Mouse (Mus musculus) ovary, adult 2 months (tissue): ENCODE results near the gene Gm13279. TPM values are rescaled to one million over a fixed set of nuclear protein-coding genes. Genes with fewer than 3 reads are reported as not detected.

ENCODE experiments used
- polyA plus RNA-seq: library from polyadenylated mRNA; depleted of rRNA; stranded (reverse); fragments of >200 nt; gene quantifications from 2 replicates; pipeline ENCODE4 v1.2.3, GENCODE M21; 2012; rRNA removed

The Gm13279 gene
- not detected in 2 replicates for polyA plus RNA-seq

DNA sequence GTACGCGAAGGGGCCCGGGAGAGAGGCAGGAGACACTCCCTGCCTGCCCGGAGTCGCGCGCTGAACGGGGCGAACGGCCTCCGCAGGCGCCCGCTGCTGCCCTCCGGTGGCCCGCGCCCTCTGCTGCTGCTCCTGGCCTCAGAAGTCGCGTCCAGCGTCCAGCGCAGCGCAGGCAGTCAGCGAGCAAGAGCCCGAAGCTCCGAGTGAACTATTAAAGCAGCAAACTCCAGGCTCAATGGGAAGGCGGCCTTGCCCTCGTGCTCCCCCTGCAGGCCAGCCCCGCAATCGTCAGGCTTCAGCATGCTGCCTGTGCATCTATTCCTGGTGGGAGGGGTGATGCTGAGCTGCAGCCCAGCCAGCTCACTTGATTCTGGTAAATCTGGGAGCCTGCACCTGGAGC lies at the start of gene Gm13279:
TSS of gene Gm13279 (plus strand) at position 301 of the 400 bp plus-strand sequence.

DNA sequence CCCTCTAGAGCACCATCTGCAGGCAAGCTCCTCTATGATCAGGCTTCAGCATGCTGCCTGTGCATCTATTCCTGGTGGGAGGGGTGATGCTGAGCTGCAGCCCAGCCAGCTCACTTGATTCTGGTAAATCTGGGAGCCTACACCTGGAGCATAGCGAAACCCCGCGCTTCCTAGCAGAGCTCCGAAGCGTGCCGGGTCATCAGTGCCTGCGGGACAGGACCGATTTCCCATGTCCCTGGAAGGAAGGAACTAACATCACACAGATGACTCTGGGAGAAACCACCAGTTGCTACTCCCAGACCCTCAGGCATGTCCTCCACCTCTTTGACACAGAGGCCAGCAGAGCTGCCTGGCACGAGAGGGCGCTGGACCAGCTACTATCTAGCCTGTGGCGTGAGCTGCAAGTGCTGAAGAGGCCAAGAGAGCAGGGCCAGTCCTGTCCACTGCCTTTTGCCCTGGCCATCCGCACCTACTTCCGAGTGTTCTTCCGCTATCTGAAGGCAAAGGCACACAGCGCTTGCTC lies 42.3 kb upstream of the Gm13279 start, which contains the start of gene Gm13271:
TSS of gene Gm13271 (plus strand) at position 51 of the 523 bp plus-strand sequence.

DNA sequence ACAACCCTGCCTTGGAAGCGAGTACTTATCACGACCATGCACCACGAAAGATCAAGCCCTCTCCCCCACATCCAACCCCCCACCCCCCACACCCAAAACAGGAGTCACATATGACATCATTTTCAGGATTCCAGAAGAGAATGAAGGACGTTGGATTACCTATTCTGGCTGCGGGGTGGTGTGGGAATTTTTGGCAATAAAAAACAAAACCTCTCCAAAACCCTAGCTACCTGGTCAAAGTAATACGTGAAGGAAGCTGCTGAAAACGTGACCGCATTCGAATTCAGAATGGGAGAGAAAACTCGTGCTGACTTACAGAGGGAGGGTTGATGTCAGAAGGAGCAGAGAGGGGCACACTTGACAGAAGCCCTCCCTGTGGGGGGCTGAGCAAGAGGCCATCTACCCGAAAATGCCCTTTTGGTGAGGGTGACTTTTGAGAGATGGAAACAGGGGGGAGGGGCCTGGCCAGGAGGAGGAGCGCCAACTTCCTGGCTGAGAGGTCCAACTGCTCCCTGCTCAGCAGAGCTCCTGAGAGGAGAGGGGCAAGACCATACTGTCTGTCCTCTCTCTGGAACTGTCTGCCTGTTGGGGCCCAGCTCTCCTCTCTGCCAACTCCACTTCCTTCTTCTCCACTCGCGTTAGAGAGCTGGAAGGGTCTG lies 37.5 kb upstream of the Gm13279 start, which contains the start of gene Gm13283:
TSS of gene Gm13283 (plus strand) at position 510 of the 659 bp plus-strand sequence.

DNA sequence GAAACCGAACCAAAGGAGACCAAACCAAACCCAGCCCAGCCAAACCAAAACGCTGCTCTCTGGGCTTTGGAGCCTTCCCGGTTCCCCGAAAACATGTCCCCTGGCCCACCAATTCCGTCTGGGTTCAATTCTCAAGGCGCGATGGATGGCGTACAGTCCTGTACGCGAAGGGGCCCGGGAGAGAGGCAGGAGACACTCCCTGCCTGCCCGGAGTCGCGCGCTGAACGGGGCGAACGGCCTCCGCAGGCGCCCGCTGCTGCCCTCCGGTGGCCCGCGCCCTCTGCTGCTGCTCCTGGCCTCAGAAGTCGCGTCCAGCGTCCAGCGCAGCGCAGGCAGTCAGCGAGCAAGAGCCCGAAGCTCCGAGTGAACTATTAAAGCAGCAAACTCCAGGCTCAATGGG lies 23.7 kb upstream of the Gm13279 start, which contains the start of gene Gm13290:
TSS of gene Gm13290 (plus strand) at position 301 of the 400 bp plus-strand sequence.

DNA sequence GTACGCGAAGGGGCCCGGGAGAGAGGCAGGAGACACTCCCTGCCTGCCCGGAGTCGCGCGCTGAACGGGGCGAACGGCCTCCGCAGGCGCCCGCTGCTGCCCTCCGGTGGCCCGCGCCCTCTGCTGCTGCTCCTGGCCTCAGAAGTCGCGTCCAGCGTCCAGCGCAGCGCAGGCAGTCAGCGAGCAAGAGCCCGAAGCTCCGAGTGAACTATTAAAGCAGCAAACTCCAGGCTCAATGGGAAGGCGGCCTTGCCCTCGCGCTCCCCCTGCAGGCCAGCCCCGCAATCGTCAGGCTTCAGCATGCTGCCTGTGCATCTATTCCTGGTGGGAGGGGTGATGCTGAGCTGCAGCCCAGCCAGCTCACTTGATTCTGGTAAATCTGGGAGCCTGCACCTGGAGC lies 20.6 kb upstream of the Gm13279 start, which contains the start of gene Gm13289:
TSS of gene Gm13289 (plus strand) at position 301 of the 400 bp plus-strand sequence.

DNA sequence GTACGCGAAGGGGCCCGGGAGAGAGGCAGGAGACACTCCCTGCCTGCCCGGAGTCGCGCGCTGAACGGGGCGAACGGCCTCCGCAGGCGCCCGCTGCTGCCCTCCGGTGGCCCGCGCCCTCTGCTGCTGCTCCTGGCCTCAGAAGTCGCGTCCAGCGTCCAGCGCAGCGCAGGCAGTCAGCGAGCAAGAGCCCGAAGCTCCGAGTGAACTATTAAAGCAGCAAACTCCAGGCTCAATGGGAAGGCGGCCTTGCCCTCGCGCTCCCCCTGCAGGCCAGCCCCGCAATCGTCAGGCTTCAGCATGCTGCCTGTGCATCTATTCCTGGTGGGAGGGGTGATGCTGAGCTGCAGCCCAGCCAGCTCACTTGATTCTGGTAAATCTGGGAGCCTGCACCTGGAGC lies 17.6 kb upstream of the Gm13279 start, which contains the start of gene Gm13272:
TSS of gene Gm13272 (plus strand) at position 301 of the 400 bp plus-strand sequence.

DNA sequence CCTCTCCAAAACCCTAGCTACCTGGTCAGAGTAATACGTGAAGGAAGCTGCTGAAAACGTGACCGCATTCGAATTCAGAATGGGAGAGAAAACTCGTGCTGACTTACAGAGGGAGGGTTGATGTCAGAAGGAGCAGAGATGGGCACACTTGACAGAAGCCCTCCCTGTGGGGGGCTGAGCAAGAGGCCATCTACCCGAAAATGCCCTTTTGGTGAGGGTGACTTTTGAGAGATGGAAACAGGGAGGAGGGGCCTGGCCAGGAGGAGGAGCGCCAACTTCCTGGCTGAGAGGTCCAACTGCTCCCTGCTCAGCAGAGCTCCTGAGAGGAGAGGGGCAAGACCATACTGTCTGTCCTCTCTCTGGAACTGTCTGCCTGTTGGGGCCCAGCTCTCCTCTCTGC lies 15.4 kb upstream of the Gm13279 start, which contains the start of gene Ifnz:
TSS of gene Ifnz (plus strand) at position 301 of the 400 bp plus-strand sequence.

DNA sequence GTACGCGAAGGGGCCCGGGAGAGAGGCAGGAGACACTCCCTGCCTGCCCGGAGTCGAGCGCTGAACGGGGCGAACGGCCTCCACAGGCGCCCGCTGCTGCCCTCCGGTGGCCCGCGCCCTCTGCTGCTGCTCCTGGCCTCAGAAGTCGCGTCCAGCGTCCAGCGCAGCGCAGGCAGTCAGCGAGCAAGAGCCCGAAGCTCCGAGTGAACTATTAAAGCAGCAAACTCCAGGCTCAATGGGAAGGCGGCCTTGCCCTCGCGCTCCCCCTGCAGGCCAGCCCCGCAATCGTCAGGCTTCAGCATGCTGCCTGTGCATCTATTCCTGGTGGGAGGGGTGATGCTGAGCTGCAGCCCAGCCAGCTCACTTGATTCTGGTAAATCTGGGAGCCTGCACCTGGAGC lies 11.8 kb upstream of the Gm13279 start, which contains the start of gene Gm13276:
TSS of gene Gm13276 (plus strand) at position 301 of the 400 bp plus-strand sequence.

DNA sequence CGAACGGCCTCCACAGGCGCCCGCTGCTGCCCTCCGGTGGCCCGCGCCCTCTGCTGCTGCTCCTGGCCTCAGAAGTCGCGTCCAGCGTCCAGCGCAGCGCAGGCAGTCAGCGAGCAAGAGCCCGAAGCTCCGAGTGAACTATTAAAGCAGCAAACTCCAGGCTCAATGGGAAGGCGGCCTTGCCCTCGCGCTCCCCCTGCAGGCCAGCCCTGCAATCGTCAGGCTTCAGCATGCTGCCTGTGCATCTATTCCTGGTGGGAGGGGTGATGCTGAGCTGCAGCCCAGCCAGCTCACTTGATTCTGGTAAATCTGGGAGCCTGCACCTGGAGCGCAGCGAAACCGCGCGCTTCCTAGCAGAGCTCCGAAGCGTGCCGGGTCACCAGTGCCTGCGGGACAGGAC lies 8.8 kb upstream of the Gm13279 start, which contains the start of gene Gm13277:
TSS of gene Gm13277 (plus strand) at position 231 of the 400 bp plus-strand sequence.

DNA sequence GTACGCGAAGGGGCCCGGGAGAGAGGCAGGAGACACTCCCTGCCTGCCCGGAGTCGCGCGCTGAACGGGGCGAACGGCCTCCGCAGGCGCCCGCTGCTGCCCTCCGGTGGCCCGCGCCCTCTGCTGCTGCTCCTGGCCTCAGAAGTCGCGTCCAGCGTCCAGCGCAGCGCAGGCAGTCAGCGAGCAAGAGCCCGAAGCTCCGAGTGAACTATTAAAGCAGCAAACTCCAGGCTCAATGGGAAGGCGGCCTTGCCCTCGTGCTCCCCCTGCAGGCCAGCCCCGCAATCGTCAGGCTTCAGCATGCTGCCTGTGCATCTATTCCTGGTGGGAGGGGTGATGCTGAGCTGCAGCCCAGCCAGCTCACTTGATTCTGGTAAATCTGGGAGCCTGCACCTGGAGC lies 5.9 kb upstream of the Gm13279 start, which contains the start of gene Gm13278:
TSS of gene Gm13278 (plus strand) at position 301 of the 400 bp plus-strand sequence.

DNA sequence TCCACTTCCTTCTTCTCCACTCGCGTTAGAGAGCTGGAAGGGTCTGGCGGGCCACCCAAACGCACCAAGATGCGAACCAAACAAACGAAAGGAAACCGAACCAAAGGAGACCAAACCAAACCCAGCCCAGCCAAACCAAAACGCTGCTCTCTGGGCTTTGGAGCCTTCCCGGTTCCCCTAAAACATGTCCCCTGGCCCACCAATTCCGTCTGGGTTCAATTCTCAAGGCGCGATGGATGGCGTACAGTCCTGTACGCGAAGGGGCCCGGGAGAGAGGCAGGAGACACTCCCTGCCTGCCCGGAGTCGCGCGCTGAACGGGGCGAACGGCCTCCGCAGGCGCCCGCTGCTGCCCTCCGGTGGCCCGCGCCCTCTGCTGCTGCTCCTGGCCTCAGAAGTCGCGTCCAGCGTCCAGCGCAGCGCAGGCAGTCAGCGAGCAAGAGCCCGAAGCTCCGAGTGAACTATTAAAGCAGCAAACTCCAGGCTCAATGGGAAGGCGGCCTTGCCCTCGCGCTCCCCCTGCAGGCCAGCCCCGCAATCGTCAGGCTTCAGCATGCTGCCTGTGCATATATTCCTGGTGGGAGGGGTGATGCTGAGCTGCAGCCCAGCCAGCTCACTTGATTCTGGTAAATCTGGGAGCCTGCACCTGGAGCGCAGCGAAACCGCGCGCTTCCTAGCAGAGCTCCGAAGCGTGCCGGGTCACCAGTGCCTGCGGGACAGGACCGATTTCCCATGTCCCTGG lies 3.1 kb upstream of the Gm13279 start, which contains the start of gene Gm13275:
TSS of gene Gm13275 (plus strand) at position 552 of the 740 bp plus-strand sequence.

DNA sequence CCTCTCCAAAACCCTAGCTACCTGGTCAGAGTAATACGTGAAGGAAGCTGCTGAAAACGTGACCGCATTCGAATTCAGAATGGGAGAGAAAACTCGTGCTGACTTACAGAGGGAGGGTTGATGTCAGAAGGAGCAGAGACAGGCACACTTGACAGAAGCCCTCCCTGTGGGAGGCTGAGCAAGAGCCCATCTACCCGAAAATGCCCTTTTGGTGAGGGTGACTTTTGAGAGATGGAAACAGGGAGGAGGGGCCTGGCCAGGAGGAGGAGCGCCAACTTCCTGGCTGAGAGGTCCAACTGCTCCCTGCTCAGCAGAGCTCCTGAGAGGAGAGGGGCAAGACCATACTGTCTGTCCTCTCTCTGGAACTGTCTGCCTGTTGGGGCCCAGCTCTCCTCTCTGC lies 2.2 kb downstream of the Gm13279 start, which contains the start of gene Gm13285:
TSS of gene Gm13285 (plus strand) at position 301 of the 400 bp plus-strand sequence.

DNA sequence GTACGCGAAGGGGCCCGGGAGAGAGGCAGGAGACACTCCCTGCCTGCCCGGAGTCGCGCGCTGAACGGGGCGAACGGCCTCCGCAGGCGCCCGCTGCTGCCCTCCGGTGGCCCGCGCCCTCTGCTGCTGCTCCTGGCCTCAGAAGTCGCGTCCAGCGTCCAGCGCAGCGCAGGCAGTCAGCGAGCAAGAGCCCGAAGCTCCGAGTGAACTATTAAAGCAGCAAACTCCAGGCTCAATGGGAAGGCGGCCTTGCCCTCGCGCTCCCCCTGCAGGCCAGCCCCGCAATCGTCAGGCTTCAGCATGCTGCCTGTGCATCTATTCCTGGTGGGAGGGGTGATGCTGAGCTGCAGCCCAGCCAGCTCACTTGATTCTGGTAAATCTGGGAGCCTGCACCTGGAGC lies 5.8 kb downstream of the Gm13279 start, which contains the start of gene Gm13287:
TSS of gene Gm13287 (plus strand) at position 301 of the 400 bp plus-strand sequence.

DNA sequence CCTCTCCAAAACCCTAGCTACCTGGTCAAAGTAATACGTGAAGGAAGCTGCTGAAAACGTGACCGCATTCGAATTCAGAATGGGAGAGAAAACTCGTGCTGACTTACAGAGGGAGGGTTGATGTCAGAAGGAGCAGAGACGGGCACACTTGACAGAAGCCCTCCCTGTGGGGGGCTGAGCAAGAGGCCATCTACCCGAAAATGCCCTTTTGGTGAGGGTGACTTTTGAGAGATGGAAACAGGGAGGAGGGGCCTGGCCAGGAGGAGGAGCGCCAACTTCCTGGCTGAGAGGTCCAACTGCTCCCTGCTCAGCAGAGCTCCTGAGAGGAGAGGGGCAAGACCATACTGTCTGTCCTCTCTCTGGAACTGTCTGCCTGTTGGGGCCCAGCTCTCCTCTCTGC lies 8.0 kb downstream of the Gm13279 start, which contains the start of gene Gm13288:
TSS of gene Gm13288 (plus strand) at position 301 of the 400 bp plus-strand sequence.

DNA sequence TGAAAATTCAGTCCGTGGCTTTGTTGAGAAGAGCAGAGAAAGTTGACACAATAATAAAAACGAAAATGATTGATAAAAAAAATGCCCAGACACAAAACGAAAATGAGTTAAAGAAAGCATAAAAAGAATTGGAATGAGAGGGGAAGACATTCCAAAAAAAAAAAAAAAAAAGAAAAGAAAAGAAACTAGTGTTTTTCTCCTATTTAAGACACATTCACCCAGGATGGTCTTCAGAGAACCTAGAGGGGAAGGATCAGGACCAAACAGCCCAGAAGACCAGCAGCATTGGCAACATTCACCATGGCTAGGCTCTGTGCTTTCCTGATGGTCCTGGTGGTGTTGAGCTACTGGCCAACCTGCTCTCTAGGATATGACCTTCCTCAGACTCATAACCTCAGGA lies 18.7 kb downstream of the Gm13279 start, which contains the start of gene Ifna7:
TSS of gene Ifna7 (plus strand) at position 301 of the 400 bp plus-strand sequence.

DNA sequence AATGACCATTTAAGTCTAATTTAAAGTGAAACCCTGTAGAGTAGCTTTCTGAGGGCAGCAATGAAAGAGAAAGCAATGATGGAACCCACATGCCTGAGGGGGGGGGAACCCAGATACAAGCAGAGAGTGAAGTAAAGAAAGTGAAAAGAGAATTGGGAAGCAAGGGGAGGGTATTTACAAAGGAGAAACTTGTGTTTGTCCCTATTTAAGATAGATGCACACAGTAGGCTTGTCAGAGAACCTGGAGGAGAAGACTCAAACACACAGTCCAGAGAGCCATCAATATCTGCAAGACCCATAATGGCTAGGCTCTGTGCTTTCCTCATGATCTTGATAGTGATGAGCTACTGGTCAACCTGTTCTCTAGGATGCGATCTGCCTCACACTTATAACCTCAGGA lies 22.5 kb downstream of the Gm13279 start, which contains the start of gene Ifna11:
TSS of gene Ifna11 (plus strand) at position 301 of the 400 bp plus-strand sequence.

DNA sequence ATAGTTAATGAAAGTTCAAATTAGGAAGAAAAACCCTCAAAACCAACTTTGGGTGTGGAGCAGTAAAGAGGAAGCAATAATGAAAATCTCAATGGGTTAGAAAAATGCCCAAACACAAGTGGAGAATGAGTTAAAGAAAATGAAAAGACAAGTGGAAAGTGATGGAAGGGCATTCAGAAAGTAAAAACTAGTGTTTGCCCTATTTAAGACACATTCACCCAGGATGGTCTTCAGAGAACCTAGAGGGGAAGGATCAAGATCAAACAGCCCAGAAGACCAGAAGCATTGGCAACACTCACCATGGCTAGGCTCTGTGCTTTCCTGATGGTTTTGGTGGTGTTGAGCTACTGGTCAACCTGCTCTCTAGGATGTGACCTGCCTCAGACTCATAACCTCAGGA lies 29.9 kb downstream of the Gm13279 start, which contains the start of gene Ifna6:
TSS of gene Ifna6 (plus strand) at position 301 of the 400 bp plus-strand sequence.

DNA sequence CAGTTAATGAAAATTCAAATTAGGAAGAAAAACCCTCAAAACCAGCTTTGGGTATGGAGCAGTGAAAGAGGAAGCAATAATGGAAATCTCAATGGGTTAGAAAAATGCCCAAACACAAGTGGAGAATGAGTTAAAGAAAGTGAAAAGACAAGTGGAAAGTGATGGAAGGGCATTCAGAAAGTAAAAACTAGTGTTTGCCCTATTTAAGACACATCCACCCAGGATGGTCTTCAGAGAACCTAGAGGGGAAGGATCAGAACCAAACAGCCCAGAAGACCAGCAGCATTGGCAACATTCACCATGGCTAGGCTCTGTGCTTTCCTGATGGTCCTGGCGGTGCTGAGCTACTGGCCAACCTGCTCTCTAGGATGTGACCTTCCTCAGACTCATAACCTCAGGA lies 38.0 kb downstream of the Gm13279 start, which contains the start of gene Ifna5:
TSS of gene Ifna5 (plus strand) at position 301 of the 400 bp plus-strand sequence.

DNA sequence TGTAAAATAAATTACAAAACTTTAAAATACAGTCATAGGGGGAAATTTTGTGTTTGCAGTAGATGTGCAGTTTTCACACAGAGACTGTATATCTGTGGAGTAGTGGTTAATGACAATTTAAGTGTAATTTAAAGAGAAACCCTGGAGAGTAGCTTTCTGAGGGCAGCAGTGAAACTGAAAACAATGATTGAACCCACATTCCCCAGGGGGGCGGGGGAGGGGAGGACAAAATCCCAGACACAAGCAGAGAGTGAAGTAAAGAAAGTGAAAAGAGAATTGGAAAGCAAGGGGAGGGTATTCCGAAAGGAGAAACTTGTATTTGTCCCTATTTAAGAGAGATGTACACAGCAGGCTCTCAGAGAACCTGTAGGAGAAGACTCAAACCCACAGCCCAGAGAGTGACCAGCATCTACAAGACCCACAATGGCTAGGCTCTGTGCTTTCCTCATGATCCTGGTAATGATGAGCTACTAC lies 44.3 kb downstream of the Gm13279 start, which contains the start of gene Ifna4:
TSS of gene Ifna4 (plus strand) at position 424 of the 474 bp plus-strand sequence.

